Mouse (Mus musculus): ENCODE results near the gene Wdr19.
"Not testable (repeated sequence)": the region's sequence is repeated elsewhere in the genome, so short reads cannot be mapped to it uniquely, and the experiment has no call there.

The Wdr19 gene

GRCm38 (mm10) chr5:65194441-65194840 lies 5.1 kb upstream of the Wdr19 start:
- no peak for DNase-seq (ENCODE audit: low read depth)

- no peak for DNase-seq (ENCODE audit: low read depth)
Measured at GRCm38 (mm10) chr5:65204726-65205125, 5.2 kb downstream of the Wdr19 start.

- peak; percentile 72 for DNase-seq (ENCODE audit: low read depth)
Measured at GRCm38 (mm10) chr5:65213321-65213720, 13.8 kb downstream of the Wdr19 start.

GRCm38 (mm10) chr5:65217305-65218269 lies 18.1 kb downstream of the Wdr19 start:
- peak; percentile 68 for DNase-seq (ENCODE audit: low read depth)

GRCm38 (mm10) chr5:65221037-65221436 lies 21.5 kb downstream of the Wdr19 start:
- no peak for DNase-seq (ENCODE audit: low read depth)

GRCm38 (mm10) chr5:65224056-65224455 lies 24.6 kb downstream of the Wdr19 start:
- DNase-seq (ENCODE audit: low read depth) = no peak

GRCm38 (mm10) chr5:65231289-65232003 lies 31.9 kb downstream of the Wdr19 start:
- DNase-seq (ENCODE audit: low read depth) = no peak

- DNase-seq (ENCODE audit: low read depth) = peak; percentile 70
Measured at GRCm38 (mm10) chr5:65242740-65243139, 43.2 kb downstream of the Wdr19 start.

GRCm38 (mm10) chr5:65247296-65247695 lies 47.8 kb downstream of the Wdr19 start:
- no peak for DNase-seq (ENCODE audit: low read depth)

- DNase-seq (ENCODE audit: low read depth) = no peak
Measured at GRCm38 (mm10) chr5:65250185-65250855, 50.8 kb downstream of the Wdr19 start.

- no peak for DNase-seq (ENCODE audit: low read depth)
Measured at GRCm38 (mm10) chr5:65257910-65258505, 58.5 kb downstream of the Wdr19 start.

GRCm38 (mm10) chr5:65273966-65274365 lies 74.5 kb downstream of the Wdr19 start:
- DNase-seq (ENCODE audit: low read depth) = no peak

- DNase-seq (ENCODE audit: low read depth) = no peak
Measured at GRCm38 (mm10) chr5:65279133-65279651, 79.7 kb downstream of the Wdr19 start.

GRCm38 (mm10) chr5:65281216-65281615 lies 81.7 kb downstream of the Wdr19 start:
- DNase-seq (ENCODE audit: low read depth) = no peak

GRCm38 (mm10) chr5:65284171-65284570 lies 84.7 kb downstream of the Wdr19 start:
- DNase-seq (ENCODE audit: low read depth) = peak; percentile 56

- DNase-seq (ENCODE audit: low read depth) = no peak
Measured at GRCm38 (mm10) chr5:65287751-65288701, 88.5 kb downstream of the Wdr19 start.

GRCm38 (mm10) chr5:65289009-65289408 lies 89.5 kb downstream of the Wdr19 start:
- DNase-seq (ENCODE audit: low read depth) = not testable (repeated sequence)

GRCm38 (mm10) chr5:65293627-65294026 lies 94.1 kb downstream of the Wdr19 start:
- no peak for DNase-seq (ENCODE audit: low read depth)

- no peak for DNase-seq (ENCODE audit: low read depth)
Measured at GRCm38 (mm10) chr5:65294270-65294669, 94.8 kb downstream of the Wdr19 start.

- DNase-seq (ENCODE audit: low read depth) = no peak
Measured at GRCm38 (mm10) chr5:65298167-65298950, 98.9 kb downstream of the Wdr19 start.
